In genomic region chr7:65861591-65862472, GRCm38 (mm10) we compare ENCODE assay signal across 8 mouse cellular contexts. TPM values are rescaled to one million over a fixed set of nuclear protein-coding genes. Genes with fewer than 3 reads are reported as not detected.
DNase-seq lines count a peak whose midpoint lies in the region; ATAC-seq and TF ChIP-seq lines count a peak whose summit lies in the region.

Gene Pcsk6 (plus strand): TSS chr7:65861734.

- H3K4me2 ChIP-seq in neural tube, embryonic 11.5 days (ENCODE audit: low read depth), result peak within 1 kb of the TSS; percentile 98

- H3K79me2 ChIP-seq in heart, adult 2 months (replicated peaks; ENCODE audit: control insufficient read depth, insufficient read depth, low read length), result no peaks in the 10 kb centered on the region

- H3K36me3 ChIP-seq in megakaryocyte, embryonic 14.5 days (replicated peaks; ENCODE audit: low read length), result no peaks in the 10 kb centered on the region
- H3K36me3 ChIP-seq in embryonic facial prominence, embryonic 10.5 days (replicated peaks), result no peaks in the 10 kb centered on the region
- no peaks in the 10 kb centered on the region for H3K36me3 ChIP-seq in heart, adult 2 months (ENCODE audit: control insufficient read depth, insufficient read depth, low read length)
- no peaks in the 10 kb centered on the region for H3K36me3 ChIP-seq in neural tube, embryonic 11.5 days (ENCODE audit: control insufficient read depth, insufficient read depth, low read length)

- H3K4me3 ChIP-seq in megakaryocyte, embryonic 14.5 days (replicated peaks), result peak within 1 kb of the TSS; percentile 67
- peak within 1 kb of the TSS; percentile 71 for H3K4me3 ChIP-seq in embryonic facial prominence, embryonic 10.5 days
- peak within 1 kb of the TSS; percentile 63 for H3K4me3 ChIP-seq in heart, adult 2 months
- H3K4me3 ChIP-seq in neural tube, embryonic 11.5 days (ENCODE audit: low read depth, low read length), result peak within 1 kb of the TSS; percentile 63

- H3K9me3 ChIP-seq in megakaryocyte, embryonic 14.5 days, result no peaks in the 10 kb centered on the region; the same call in 1 of the 2 replicates
- no peaks in the 10 kb centered on the region for H3K9me3 ChIP-seq in embryonic facial prominence, embryonic 10.5 days
- no peaks in the 10 kb centered on the region for H3K9me3 ChIP-seq in neural tube, embryonic 11.5 days (ENCODE audit: control insufficient read depth, low read length)

- WGBS in embryonic facial prominence, embryonic 10.5 days, result 3% methylated on average over 111 of the region's 111 CpGs
- WGBS in heart, adult 2 months, result 6% methylated on average over 97 of the region's 111 CpGs
- WGBS in neural tube, embryonic 11.5 days, result under 1% methylated on average over 93 of the region's 111 CpGs

- H3K27me3 ChIP-seq in megakaryocyte, embryonic 14.5 days (replicated peaks), result peaks cover 76% of the 10 kb centered on the region
- H3K27me3 ChIP-seq in embryonic facial prominence, embryonic 10.5 days (replicated peaks; ENCODE audit: low read depth, poor library complexity, severe bottlenecking), result peaks cover 91% of the 10 kb centered on the region
- H3K27me3 ChIP-seq in heart, adult 2 months (ENCODE audit: control insufficient read depth, insufficient read depth, low read length), result peaks cover 6% of the 10 kb centered on the region; the same call in 1 of the 2 replicates
- H3K27me3 ChIP-seq in neural tube, embryonic 11.5 days (ENCODE audit: control insufficient read depth, insufficient read depth, low read length), result peaks cover 32% of the 10 kb centered on the region

- no peak for TF ChIP-seq EP300 in heart, adult 2 months (IDR thresholded peaks at IDR 0.05; ENCODE audit: insufficient read depth, low read depth, low read length)

- peak; percentile 38 for TF ChIP-seq CTCF in heart, adult 2 months (IDR thresholded peaks at IDR 0.05)

- ATAC-seq in megakaryocyte, adult 5-6 weeks (ENCODE audit: poor library complexity, severe bottlenecking), result no peak
- ATAC-seq in neural tube, embryonic 11.5 days (ENCODE audit: insufficient read depth, low FRiP score, low TSS enrichment), result peak; percentile 76

- intact Hi-C loops in heart, adult 2 months (cut with DNase I), result loop anchor here (5.0 to 10.0 kb wide), 4 partner anchors 40 to 195 kb away; partner anchors contain the start of gene Snrpa1

- peak; percentile 78 for DNase-seq in embryonic facial prominence, embryonic 10.5 days (ENCODE audit: low spot score)
- DNase-seq in heart, adult 2 months, result peak; percentile 73 to 74
- peak; percentile 28 for DNase-seq in kidney, adult 18-20 months
- DNase-seq in liver, result peak; percentile 27
- peak; percentile 71 for DNase-seq in neural tube, embryonic 11.5 days (ENCODE audit: low spot score)
- DNase-seq in thymus, postnatal 25 days, result no peak

- no peak for TF ChIP-seq POLR2A in heart, adult 2 months (IDR thresholded peaks at IDR 0.05; ENCODE audit: insufficient read depth, low read depth, low read length)

- H3K4me1 ChIP-seq in megakaryocyte, embryonic 14.5 days, result peaks cover 6% of the 10 kb centered on the region
- H3K4me1 ChIP-seq in embryonic facial prominence, embryonic 10.5 days, result peaks cover 30% of the 10 kb centered on the region
- peaks cover 2% of the 10 kb centered on the region for H3K4me1 ChIP-seq in heart, adult 2 months (ENCODE audit: control insufficient read depth, insufficient read depth, low read length)
- peaks cover 4% of the 10 kb centered on the region; the same call in 1 of the 2 replicates for H3K4me1 ChIP-seq in neural tube, embryonic 11.5 days (ENCODE audit: control insufficient read depth, insufficient read depth, low read length)

- peak within 1 kb of the TSS; percentile 71 for H3K9ac ChIP-seq in heart, adult 2 months (ENCODE audit: low read depth, low read length)
- H3K9ac ChIP-seq in neural tube, embryonic 11.5 days (ENCODE audit: low read length), result peak within 1 kb of the TSS; percentile 63

- H3K27ac ChIP-seq in embryonic facial prominence, embryonic 10.5 days (replicated peaks), result peak within 1 kb of the TSS; percentile 63
- peak within 1 kb of the TSS; percentile 56 for H3K27ac ChIP-seq in heart, adult 2 months
- H3K27ac ChIP-seq in neural tube, embryonic 11.5 days (ENCODE audit: low read depth, low read length), result no peak within 1 kb of the TSS

RNA-seq across cellular contexts. Expression of gene Pcsk6, which starts in this region (rescaled TPM):
- not detected in 2 replicates for polyA plus RNA-seq in megakaryocyte, embryonic 14.5 days (2012; ENCODE audit: insufficient read depth, low replicate concordance)
- total RNA-seq in megakaryocyte, adult 5-6 weeks (2015), result not detected in 2 replicates
- total RNA-seq in megakaryocyte, adult 5-6 weeks (2017), result not detected in 2 replicates
- polyA plus RNA-seq in embryonic facial prominence, embryonic 10.5 days (2016; fragmentation: Nextera tagmentation; extraction: Ambion mirVana), result 1.0 and 1.1 TPM in 2 replicates
- total RNA-seq in heart, adult 2 months (2021), result 10 to 100 TPM; 36.0 to 44.0 TPM
- polyA plus RNA-seq in heart, adult 2 months (2012; rRNA removed), result 27.9 and 41.2 TPM in 2 replicates
- polyA plus RNA-seq in neural tube, embryonic 11.5 days (2014; fragmentation: Nextera tagmentation; extraction: Ambion mirVana), result 2.7 and 3.5 TPM in 2 replicates

Comparison
In these comparisons a context has a peak if more than half of its experiments do, and no peak if none do; other contexts are left out.
1. RNA of gene Pcsk6 (total RNA-seq): 36.0 to 44.0 TPM in heart, adult 2 months; not detected in megakaryocyte, adult 5-6 weeks; every median in the first group is over 10 times any median in the second.
2. Peak in every context shown above with its lines, with median percentiles within 50 percentile points of each other: H3K4me3 ChIP-seq.